Mouse (Mus musculus): ENCODE measurements around the gene Ky. TPM values are rescaled to one million over a fixed set of nuclear protein-coding genes. Genes with fewer than 3 reads are reported as not detected.

Gene Ky
- not detected in 2 replicates for total RNA-seq (2014; fragmentation: Nextera tagmentation)
- total RNA-seq (2017) = not detected in 2 replicates

GRCm38 (mm10) chr9:102505700-102506585, at the start of gene Ky:
Ky (plus strand) TSS chr9:102505750.
- no peak for ATAC-seq (replicated peaks; ENCODE audit: low FRiP score, low TSS enrichment, poor library complexity, severe bottlenecking)

DNA sequence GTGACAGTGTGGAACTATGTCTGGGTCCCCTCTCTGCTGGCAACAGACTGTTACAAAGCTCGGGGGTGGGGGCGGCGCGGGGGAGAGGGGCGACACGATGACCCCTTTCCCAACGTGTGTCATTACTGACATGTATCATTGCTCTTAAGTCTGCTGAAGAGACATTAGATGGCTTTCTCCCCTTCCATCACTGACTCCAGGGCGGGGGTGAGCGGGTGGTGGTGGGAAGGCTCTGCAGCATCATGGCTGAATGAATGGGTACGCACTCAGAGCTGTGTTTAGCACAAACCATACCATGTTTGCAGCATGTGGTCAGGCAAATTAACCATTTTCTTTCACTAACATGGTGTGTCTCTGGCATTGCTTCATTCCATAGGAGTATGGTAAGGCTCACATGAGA, 43.3 kb upstream of the Ky start:
- ATAC-seq (replicated peaks; ENCODE audit: low FRiP score, low TSS enrichment, poor library complexity, severe bottlenecking) = no peak

GRCm38 (mm10) chr9:102465044-102465443, 40.5 kb upstream of the Ky start:
- no peak for ATAC-seq (replicated peaks; ENCODE audit: low FRiP score, low TSS enrichment, poor library complexity, severe bottlenecking)

- ATAC-seq (replicated peaks; ENCODE audit: low FRiP score, low TSS enrichment, poor library complexity, severe bottlenecking) = no peak
Measured at GRCm38 (mm10) chr9:102465726-102466125, 39.8 kb upstream of the Ky start.

DNA sequence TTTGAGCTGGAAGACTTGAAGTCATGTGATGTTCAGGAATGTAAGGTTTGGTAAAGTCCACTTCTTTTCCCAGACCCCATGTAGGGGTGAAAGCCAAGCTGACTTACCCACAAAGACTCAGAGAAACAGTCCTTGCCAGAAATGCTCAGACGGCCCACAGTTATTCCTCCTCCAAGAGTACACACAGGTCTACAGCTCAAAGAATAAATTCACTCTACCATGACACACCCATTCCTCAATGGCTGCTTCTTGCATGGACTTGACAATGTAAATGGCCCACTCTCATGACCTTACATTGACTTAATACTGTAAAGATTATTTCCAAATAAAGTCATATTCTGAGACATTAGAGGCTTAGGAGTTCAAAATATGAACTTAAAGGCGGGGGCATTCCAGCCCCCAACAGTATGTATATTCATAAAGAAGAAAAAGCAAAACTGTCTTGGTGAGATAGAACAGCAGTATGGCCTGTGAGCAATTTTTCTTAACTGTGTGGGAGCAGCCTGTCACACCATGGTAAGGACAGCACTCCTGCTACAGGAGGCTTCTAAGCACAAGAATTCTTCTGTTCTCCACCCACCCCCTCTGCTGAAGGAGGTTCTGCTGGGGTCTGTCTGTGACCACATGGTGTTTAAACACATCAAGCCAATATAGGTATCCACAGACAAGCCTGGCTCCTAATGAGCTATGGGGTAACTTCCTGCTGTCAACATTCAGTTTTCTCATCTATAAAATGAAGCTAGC, 35.3 kb upstream of the Ky start:
- ATAC-seq (replicated peaks; ENCODE audit: low FRiP score, low TSS enrichment, poor library complexity, severe bottlenecking) = no peak

GRCm38 (mm10) chr9:102477767-102478450, 27.6 kb upstream of the Ky start:
- no peak for ATAC-seq (replicated peaks; ENCODE audit: low FRiP score, low TSS enrichment, poor library complexity, severe bottlenecking)

GRCm38 (mm10) chr9:102478451-102478835, 27.1 kb upstream of the Ky start:
- no peak for ATAC-seq (replicated peaks; ENCODE audit: low FRiP score, low TSS enrichment, poor library complexity, severe bottlenecking)

GRCm38 (mm10) chr9:102479022-102479421, 26.5 kb upstream of the Ky start:
- peak; percentile 75; the same call in 1 of the 2 replicates for ATAC-seq (replicated peaks; ENCODE audit: low FRiP score, low TSS enrichment, poor library complexity, severe bottlenecking)

DNA sequence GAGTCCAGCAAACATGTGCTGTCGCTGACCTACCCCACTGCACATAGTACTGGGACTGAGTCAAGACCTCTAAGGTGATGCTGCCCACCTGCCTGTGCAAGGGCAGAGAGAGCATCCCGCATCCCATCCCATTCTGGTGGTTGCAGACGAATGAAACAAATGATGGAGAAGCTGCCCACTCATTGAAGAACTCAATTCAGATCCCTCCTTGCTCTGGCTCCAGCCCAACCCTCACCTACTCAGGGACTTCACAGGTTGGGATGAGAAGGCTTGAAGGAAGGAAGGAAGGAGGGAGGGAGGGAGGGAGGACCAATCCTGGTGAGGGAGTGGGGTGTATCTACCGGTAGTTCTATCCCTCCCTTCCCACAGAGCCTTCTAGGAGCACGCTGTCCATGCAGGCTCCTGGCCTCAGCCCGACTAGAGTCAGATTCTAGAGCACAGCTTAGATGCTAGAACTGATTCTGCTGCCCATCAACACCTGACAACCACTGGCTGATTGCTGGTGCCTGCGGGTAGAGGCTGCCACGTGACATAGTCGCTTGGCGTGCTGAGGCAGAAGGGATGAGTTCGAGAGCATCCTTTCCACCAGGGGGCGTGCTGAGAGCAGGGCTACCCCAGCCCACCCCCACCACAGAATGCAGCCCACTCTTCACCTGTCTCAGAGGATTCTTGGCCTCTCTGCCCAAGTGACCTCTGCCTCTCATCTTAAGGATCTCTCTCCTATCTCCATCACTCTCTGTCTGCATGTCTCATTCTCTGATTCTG, 13.3 kb upstream of the Ky start:
- no peak for ATAC-seq (replicated peaks; ENCODE audit: low FRiP score, low TSS enrichment, poor library complexity, severe bottlenecking)

- no peak for ATAC-seq (replicated peaks; ENCODE audit: low FRiP score, low TSS enrichment, poor library complexity, severe bottlenecking)
Measured at GRCm38 (mm10) chr9:102493044-102493443, 12.5 kb upstream of the Ky start.

- ATAC-seq (replicated peaks; ENCODE audit: low FRiP score, low TSS enrichment, poor library complexity, severe bottlenecking) = no peak
Measured at GRCm38 (mm10) chr9:102493916-102494315, 11.6 kb upstream of the Ky start.

DNA sequence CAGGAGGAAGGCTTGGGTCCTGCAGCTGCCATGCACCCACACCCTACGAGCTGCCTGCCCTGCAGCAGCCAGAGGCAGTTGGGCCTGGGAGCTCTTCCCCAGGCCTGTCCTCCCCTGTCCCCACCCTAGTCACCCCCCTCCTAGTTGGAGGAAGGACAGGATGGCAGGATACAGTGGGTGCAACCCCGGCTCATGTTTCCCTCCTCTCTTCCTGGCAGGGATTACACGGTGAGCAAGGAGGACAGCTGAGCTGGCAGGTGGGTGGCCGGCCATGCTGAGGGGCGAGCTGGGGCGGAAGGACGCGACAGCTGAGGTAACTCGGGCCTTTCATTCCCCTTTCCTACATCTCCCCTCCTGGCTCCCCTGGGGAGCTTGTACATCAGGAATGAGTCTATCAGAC, 11.1 kb upstream of the Ky start:
- ATAC-seq (replicated peaks; ENCODE audit: low FRiP score, low TSS enrichment, poor library complexity, severe bottlenecking) = 0 out of 2 replicates have a peak, but pooled peaks have one; percentile 41

GRCm38 (mm10) chr9:102495266-102495665, 10.3 kb upstream of the Ky start:
- no peak for ATAC-seq (replicated peaks; ENCODE audit: low FRiP score, low TSS enrichment, poor library complexity, severe bottlenecking)

DNA sequence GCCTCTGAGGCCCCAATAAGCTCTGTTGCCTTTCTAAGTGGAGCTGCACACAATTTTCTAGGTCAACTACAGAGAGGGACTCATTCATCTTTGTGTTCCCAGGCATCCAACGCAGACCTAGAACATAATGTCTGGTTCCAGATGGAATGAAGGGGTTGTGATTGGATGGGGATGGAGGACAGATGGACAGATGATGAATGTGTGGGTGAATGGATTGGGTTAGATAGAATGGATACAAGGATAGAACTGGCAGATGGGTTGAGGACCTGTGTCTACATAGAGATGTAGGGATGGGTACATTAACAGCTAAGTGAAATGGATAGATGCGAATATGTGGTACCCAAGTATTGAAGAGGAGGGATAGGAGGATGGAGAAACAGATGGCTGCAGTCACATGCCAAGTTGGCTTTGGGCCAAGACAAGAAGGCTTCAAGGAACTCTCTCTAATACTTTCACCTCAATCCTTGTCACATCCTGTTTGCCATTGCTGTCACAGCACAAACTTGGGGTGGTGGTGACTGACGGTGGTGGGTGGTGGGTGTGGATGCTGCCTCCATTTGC, 9.0 kb upstream of the Ky start:
- no peak for ATAC-seq (replicated peaks; ENCODE audit: low FRiP score, low TSS enrichment, poor library complexity, severe bottlenecking)

GRCm38 (mm10) chr9:102497089-102497690, 8.4 kb upstream of the Ky start:
- ATAC-seq (replicated peaks; ENCODE audit: low FRiP score, low TSS enrichment, poor library complexity, severe bottlenecking) = no peak

- no peak for ATAC-seq (replicated peaks; ENCODE audit: low FRiP score, low TSS enrichment, poor library complexity, severe bottlenecking)
Measured at GRCm38 (mm10) chr9:102497833-102498430, 7.6 kb upstream of the Ky start.

DNA sequence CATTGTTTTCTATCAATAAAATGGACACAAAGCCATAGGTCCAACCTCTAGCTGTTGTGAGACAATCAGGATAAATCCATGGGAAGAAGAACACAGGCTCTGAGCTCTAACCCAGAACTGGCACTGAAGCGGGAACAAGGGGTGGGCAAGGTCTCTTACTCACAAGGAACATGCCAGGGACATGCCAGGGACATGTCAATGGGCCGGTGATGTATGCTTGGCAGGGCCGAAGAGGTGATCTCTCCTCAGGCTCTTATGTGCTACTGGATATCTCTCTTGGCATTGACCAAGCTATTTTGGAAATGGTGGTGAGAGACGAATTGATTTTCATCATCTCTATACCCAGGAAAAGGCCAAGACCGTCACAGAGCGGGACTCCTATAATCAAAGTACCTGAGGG, 6.8 kb upstream of the Ky start:
- no peak for ATAC-seq (replicated peaks; ENCODE audit: low FRiP score, low TSS enrichment, poor library complexity, severe bottlenecking)

GRCm38 (mm10) chr9:102499266-102499665, 6.3 kb upstream of the Ky start:
- ATAC-seq (replicated peaks; ENCODE audit: low FRiP score, low TSS enrichment, poor library complexity, severe bottlenecking) = no peak

All from megakaryocyte-erythroid progenitor cell, adult 5-6 weeks (primary cell).